Mouse (Mus musculus) cerebellum, adult 2 months (tissue): ENCODE measurements around the gene Wdr89.

Experiments
- CTCF ChIP-seq: fragments of 200-500 bp; IDR thresholded peaks from 2 replicates; pipeline ENCODE4 v1.5.1; 2011; ENCODE audit warnings: low read depth, mild to moderate bottlenecking, control low read depth, low read length, moderate library complexity, borderline replicate concordance; ENCODE audit not compliant: insufficient read depth
- POLR2A ChIP-seq: fragments of 200-500 bp; IDR thresholded peaks from 2 replicates; pipeline ENCODE4 v1.6.1; 2011; ENCODE audit warnings: low read length, control low read depth, borderline replicate concordance; ENCODE audit not compliant: insufficient read depth

- TF ChIP-seq CTCF (no peak), POLR2A (no peak)
Measured at GRCm38 (mm10) chr12:75612711-75613110, 56.6 kb downstream of the Wdr89 start.
